Mouse (Mus musculus): ENCODE measurements around the gene Rpl36.

Rpl36 gene

GRCm38 (mm10) chr17:56613236-56613844 lies at the start of gene Rpl36:
Gene Rpl36, plus strand, starts transcription at chr17:56613416.
- in situ Hi-C loops (cut with MboI, MseI), result no loop called here

GRCm38 (mm10) chr17:56566293-56566692 lies 46.9 kb upstream of the Rpl36 start:
- in situ Hi-C loops (cut with MboI, MseI), result no loop called here

GRCm38 (mm10) chr17:56566918-56567317 lies 46.3 kb upstream of the Rpl36 start:
- in situ Hi-C loops (cut with MboI, MseI), result no loop called here

GRCm38 (mm10) chr17:56567370-56567769 lies 45.8 kb upstream of the Rpl36 start:
- in situ Hi-C loops (cut with MboI, MseI), result no loop called here

- in situ Hi-C loops (cut with MboI, MseI), result no loop called here
These were observed 42.9 kb upstream of the Rpl36 start for GRCm38 (mm10) chr17:56570287-56570686.

- in situ Hi-C loops (cut with MboI, MseI), result no loop called here
These were observed 41.1 kb upstream of the Rpl36 start for GRCm38 (mm10) chr17:56572154-56572553.

GRCm38 (mm10) chr17:56572939-56573338 lies 40.3 kb upstream of the Rpl36 start:
- in situ Hi-C loops (cut with MboI, MseI), result no loop called here

- in situ Hi-C loops (cut with MboI, MseI), result no loop called here
These were observed 30.1 kb upstream of the Rpl36 start for GRCm38 (mm10) chr17:56583071-56583470.

- in situ Hi-C loops (cut with MboI, MseI), result no loop called here
These were observed 29.5 kb upstream of the Rpl36 start for GRCm38 (mm10) chr17:56583611-56584256.

GRCm38 (mm10) chr17:56584257-56585130 lies 28.7 kb upstream of the Rpl36 start, which contains the start of the genes Safb2 and Safb:
Gene Safb2, minus strand, starts transcription at chr17:56584585.
Gene Safb, plus strand, starts transcription at chr17:56584825.
- in situ Hi-C loops (cut with MboI, MseI), result loop anchor here (5.0 kb wide), 1 partner anchor 88 kb away; the partner anchor contains the start of gene Ranbp3

- in situ Hi-C loops (cut with MboI, MseI), result loop anchor here (5.0 kb wide), 1 partner anchor 87 kb away; the partner anchor contains the start of gene Ranbp3
These were observed 27.9 kb upstream of the Rpl36 start for GRCm38 (mm10) chr17:56585171-56585821.

GRCm38 (mm10) chr17:56587773-56588172 lies 25.4 kb upstream of the Rpl36 start:
- in situ Hi-C loops (cut with MboI, MseI), result loop anchor here (5.0 kb wide), 1 partner anchor 85 kb away; the partner anchor contains the start of gene Ranbp3

GRCm38 (mm10) chr17:56588921-56589320 lies 24.3 kb upstream of the Rpl36 start:
- in situ Hi-C loops (cut with MboI, MseI), result loop anchor here (5.0 kb wide), 1 partner anchor 83 kb away; the partner anchor contains the start of gene Ranbp3

- in situ Hi-C loops (cut with MboI, MseI), result no loop called here
These were observed 20.7 kb upstream of the Rpl36 start for GRCm38 (mm10) chr17:56592553-56592952.

GRCm38 (mm10) chr17:56593527-56594271 lies 19.5 kb upstream of the Rpl36 start:
- in situ Hi-C loops (cut with MboI, MseI), result no loop called here

GRCm38 (mm10) chr17:56603186-56604069 lies 9.8 kb upstream of the Rpl36 start:
- in situ Hi-C loops (cut with MboI, MseI), result no loop called here

- in situ Hi-C loops (cut with MboI, MseI), result no loop called here
These were observed 9.2 kb upstream of the Rpl36 start for GRCm38 (mm10) chr17:56604070-56604380.

GRCm38 (mm10) chr17:56604422-56604821 lies 8.8 kb upstream of the Rpl36 start:
- in situ Hi-C loops (cut with MboI, MseI), result no loop called here

GRCm38 (mm10) chr17:56605431-56605830 lies 7.8 kb upstream of the Rpl36 start:
- in situ Hi-C loops (cut with MboI, MseI), result no loop called here

- in situ Hi-C loops (cut with MboI, MseI), result no loop called here
These were observed 5.6 kb upstream of the Rpl36 start for GRCm38 (mm10) chr17:56607521-56608062.

Data from T-helper 1 cell (primary cell).